Mouse (Mus musculus): Measurements from ENCODE around the gene Dnajc10. TPM values are rescaled to one million over a fixed set of nuclear protein-coding genes. Genes with fewer than 3 reads are reported as not detected.

Gene Dnajc10
- polyA plus RNA-seq (2012; rRNA removed; ENCODE audit: low replicate concordance) = 13.6 and 21.3 TPM in 2 replicates

DNA sequence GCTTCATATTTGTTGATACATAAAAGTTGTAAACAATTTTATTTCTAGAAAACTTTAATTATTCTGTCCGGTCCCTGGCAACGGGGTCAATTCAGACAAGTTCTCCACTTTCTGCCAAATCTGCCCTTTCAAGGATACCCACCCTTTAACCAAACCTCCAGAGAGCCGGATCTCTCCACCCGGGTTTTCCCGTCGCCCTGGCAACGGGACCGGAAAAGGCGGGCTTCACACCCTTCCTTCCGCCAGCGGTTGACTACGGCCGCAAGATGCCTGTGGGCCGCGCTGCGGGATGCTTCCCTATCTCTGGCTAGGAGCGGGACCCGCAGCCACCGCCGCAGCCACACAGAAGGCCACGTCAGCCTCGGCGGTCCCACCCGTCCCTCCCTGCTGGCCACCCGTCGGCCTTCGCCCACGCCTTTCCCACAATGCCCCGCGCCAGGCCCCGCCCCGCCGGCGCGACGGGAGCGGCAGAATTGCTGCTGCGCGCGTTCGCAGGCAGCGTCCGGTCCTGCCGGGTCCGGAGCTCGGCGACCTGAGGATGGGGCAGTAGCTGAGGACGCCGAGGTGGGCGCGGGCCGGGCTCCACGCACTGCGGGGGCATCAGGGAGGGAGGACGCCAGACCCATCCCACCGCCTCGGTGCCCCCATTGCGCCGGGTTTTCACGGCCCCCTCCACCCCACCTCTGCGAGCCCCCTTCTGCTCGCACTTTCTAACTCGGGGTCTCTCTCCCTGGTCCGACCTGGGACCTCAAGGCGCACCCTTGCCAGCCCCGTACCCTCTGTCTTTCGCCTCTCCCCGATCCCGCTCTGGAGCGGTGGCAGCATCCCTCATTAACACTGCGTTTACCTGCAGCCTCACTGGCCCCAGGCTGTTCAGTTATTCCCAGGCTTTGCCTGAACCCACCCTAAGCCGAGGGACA is at the start of gene Dnajc10:
Gene Dnajc10 (plus strand): TSS at position 225 of the 920 bp plus-strand sequence.

DNA sequence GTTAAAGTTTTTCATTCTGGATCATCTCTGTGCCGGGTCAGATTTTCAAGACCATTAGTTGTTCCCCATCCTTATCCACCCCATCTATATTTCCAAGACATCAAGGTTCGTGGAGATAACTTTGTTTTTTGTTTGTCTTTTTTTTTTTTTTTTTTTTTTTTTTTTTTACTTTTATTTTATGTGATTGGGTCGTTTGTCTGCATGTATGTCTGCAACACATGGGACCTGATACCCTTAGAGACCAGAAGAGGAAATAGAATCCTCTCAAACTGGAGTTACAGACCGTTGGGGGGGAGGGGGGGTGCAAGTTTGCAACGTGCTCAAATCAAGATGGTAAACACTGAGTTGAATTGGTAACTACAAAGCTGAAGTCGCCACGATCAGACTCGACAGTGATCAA is 23.1 kb upstream of the Dnajc10 start, which contains the start of gene Prdx6b:
Gene Prdx6b (plus strand): TSS at position 301 of the 400 bp plus-strand sequence.

Other genes with a start within 250 kb of the Dnajc10 start
- 6.2 and 15.4 TPM in 2 replicates for gene Pde1a, start 186.0 kb upstream of the Dnajc10 start, polyA plus RNA-seq (2012; rRNA removed; ENCODE audit: low replicate concordance)
- gene Prdx6b, start 23.0 kb upstream of the Dnajc10 start, polyA plus RNA-seq (2012; rRNA removed; ENCODE audit: low replicate concordance) = not detected in 2 replicates
- 0.80 and 3.4 TPM in 2 replicates for gene Frzb, start 132.2 kb downstream of the Dnajc10 start, polyA plus RNA-seq (2012; rRNA removed; ENCODE audit: low replicate concordance)

All from mammary gland, adult 2 months (tissue).